Mouse (Mus musculus) spleen, adult 2 months (tissue): Measurements from ENCODE around the gene Fgfr2. TPM values are rescaled to one million over a fixed set of nuclear protein-coding genes. Genes with fewer than 3 reads are reported as not detected.

Experiments
- DNase-seq, 2 experiments: peaks; one replicate each; pipeline versions ENCODE4 v3.0.0 to v3.0.0-alpha.2; 2012 to 2021; ENCODE audit warnings: low spot score in 2 of 2, low read depth in 1 of 2
- H3K27ac ChIP-seq: fragments of 200-500 bp; 2 replicates; pipeline ENCODE4 v1.5.1; 2012; ENCODE audit warnings: low read length, inconsistent platforms; ENCODE audit not compliant: insufficient read depth
- H3K27me3 ChIP-seq: fragments of 200-500 bp; 2 replicates; pipeline ENCODE4 v1.6.1; 2012; ENCODE audit warnings: mild to moderate bottlenecking, moderate library complexity, low read length, inconsistent platforms; ENCODE audit not compliant: control insufficient read depth, insufficient read depth
- H3K36me3 ChIP-seq: fragments of 200-500 bp; 2 replicates; pipeline ENCODE4 v1.6.1; 2012; ENCODE audit warnings: mild to moderate bottlenecking, low read length, inconsistent platforms; ENCODE audit not compliant: control insufficient read depth, insufficient read depth
- H3K4me1 ChIP-seq: fragments of 200-500 bp; 2 replicates; pipeline ENCODE4 v1.6.1; 2011; ENCODE audit warnings: inconsistent platforms; ENCODE audit not compliant: control insufficient read depth, insufficient read depth, insufficient read length
- H3K4me3 ChIP-seq: fragments of 200-500 bp; 2 replicates; pipeline ENCODE4 v1.5.1; 2011; ENCODE audit warnings: mild to moderate bottlenecking, inconsistent platforms; ENCODE audit not compliant: insufficient read depth, insufficient read length; ENCODE audit errors: extremely low read depth
- CTCF ChIP-seq: fragments of 200-500 bp; IDR thresholded peaks from 2 replicates; pipeline ENCODE4 v1.5.1; 2011; ENCODE audit warnings: mild to moderate bottlenecking, inconsistent platforms; ENCODE audit not compliant: insufficient read depth, insufficient read length, insufficient replicate concordance; ENCODE audit errors: extremely low read depth
- POLR2A ChIP-seq: fragments of 200-500 bp; IDR thresholded peaks from 2 replicates; pipeline ENCODE4 v1.6.1; 2011; ENCODE audit warnings: low read depth, low read length, inconsistent platforms
- WGBS: fragments of 180-500 bp; shearing (Covaris S2); methylation state at CpG from one replicate; pipeline ENCODE4 v1.1.7; 2018; 5-methylcytosine and 5-hydroxymethylcytosine counted together
- polyA plus RNA-seq: library from polyadenylated mRNA; depleted of rRNA; stranded (reverse); fragments of >200 nt; gene quantifications from 2 replicates; pipeline ENCODE4 v1.2.3, GENCODE M21; 2012

Gene Fgfr2
- polyA plus RNA-seq, 1 experiment, result 1.6 TPM

DNA sequence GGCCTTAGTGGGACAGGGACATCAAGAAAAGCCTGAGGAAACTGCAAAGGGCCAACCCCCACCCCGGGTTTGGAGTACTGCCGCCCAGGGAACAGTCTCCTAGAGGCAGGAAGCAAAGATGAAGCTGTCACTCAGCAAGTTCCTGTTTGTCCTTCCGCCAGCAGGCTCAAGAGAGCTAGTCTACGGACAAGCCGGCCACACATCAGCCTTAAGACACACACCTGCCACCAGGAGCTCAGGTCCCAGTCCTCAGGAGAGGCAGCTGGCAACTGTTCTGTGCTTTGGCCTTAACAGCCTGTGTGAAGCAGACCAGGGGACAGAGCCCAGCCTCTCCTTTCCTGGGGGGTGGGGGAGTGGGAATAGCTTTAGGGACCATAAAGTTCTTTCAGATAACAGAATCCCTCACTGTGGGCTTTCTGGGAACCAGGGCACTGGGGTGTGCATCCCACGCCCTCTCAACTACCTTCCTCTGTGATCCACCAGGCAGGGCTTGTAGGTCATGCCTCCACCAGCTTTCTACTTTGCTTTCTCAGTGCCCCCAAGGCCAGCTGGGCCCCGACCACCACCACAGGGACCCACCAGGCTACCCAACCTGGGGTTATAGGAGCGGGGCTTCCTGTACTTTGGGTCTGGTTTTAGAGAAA lies 409.5 kb downstream of the Fgfr2 start:
- TF ChIP-seq POLR2A (no peak), CTCF (no peak)
- Histone ChIP-seq H3K27me3 (no peaks in the 10 kb centered on the region), H3K4me3 (no peak overlapping the region), H3K4me1 (peaks cover 36% of the 10 kb centered on the region), H3K36me3 (peaks cover 13% of the 10 kb centered on the region), H3K27ac (peak overlapping the region; percentile 80)
- WGBS, result 16% methylated on average over 8 of the region's 8 CpGs
- DNase-seq, result peak in 1 of 2 experiments; percentile 50

DNA sequence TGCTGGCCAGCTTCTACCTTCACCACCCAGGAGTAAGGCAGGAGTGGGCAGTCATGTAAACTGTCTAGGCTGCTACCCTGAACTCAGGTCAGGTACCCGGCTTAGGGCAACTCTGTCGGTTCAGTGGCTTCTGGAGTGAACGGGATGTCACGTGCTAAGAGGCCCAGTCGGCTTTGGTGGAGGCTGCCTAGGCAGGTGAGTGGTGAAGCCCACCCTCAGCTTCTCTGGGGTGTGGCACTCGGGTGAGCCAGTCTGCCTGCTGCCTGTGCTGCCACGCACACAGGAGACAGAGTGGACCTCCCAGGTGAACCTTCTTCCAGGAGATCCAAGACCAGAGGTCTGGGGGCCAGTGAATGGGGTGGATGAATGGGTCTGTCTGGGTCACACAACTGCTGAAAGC lies 410.2 kb downstream of the Fgfr2 start:
- Histone ChIP-seq H3K36me3 (peaks cover 13% of the 10 kb centered on the region), H3K27ac (peak overlapping the region; percentile 80), H3K4me3 (no peak overlapping the region), H3K4me1 (peaks cover 33% of the 10 kb centered on the region), H3K27me3 (no peaks in the 10 kb centered on the region)
- no peak for DNase-seq
- WGBS, result 65% methylated on average over 7 of the region's 7 CpGs
- no peak for TF ChIP-seq POLR2A
- TF ChIP-seq CTCF, result no peak

DNA sequence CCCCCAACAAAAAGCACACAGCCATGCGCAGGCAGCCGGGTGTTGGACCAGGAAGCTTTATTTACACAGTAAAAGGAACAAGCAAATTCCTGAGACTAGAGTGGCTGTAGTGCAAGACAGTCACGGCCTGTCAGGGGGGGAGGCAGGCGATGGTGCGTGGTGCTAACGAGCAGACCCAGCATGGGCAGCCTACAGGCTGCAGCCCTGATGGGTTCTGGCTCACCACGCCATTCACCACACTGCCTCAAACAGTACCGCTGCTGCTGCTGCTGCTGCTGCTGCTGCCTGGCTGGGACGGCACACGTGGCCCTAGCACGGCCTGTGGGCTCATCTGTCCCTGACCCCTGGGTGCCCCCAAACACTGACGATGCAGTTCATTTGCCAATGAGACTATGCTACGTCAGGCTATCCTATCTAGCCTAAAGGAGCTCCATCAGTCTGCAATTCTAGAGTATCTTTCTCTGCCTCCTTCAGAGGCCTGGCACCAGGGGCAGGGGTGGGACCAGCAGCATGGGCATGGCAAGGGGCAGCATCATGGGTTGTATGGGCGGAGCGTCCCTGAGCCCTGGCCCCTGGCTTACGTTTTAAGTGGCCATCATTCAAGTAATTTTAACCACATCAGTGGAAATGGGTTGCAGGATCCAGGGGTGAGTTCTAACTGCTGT lies 411.0 kb downstream of the Fgfr2 start:
- Histone ChIP-seq H3K27ac (peak overlapping the region; percentile 26; the same call in 1 of the 2 replicates), H3K4me3 (no peak overlapping the region), H3K27me3 (no peaks in the 10 kb centered on the region), H3K4me1 (peaks cover 27% of the 10 kb centered on the region), H3K36me3 (peaks cover 13% of the 10 kb centered on the region)
- no peak for DNase-seq
- TF ChIP-seq POLR2A (no peak), CTCF (no peak)
- WGBS, result 70% methylated on average over 16 of the region's 16 CpGs

DNA sequence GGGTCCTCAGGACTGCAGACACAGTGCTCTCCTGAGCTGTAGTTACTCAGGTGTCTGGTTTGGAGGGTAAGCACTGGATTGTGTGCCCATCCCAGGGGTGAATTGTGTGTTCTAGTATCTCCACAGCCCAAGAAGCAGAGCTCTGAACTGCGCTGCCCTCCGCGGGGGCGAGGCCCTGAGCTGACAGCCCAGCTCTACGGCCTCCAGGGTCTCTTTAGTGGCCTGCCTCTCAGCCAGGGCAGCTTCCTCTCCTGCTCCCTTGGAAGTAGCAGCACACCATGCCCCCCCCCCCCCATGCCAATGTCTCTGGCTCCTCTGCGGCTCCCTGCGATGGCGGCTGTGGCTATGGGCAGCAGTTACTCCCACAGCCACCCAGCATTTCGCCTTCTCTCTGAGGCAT lies 411.6 kb downstream of the Fgfr2 start:
- peaks cover 27% of the 10 kb centered on the region for H3K4me1 ChIP-seq
- H3K4me3 ChIP-seq, result no peak overlapping the region
- no peak overlapping the region for H3K27ac ChIP-seq
- TF ChIP-seq CTCF (no peak), POLR2A (no peak)
- DNase-seq, result no peak
- H3K27me3 ChIP-seq, result no peaks in the 10 kb centered on the region
- 94% methylated on average over 9 of the region's 9 CpGs for WGBS
- H3K36me3 ChIP-seq, result peaks cover 13% of the 10 kb centered on the region

DNA sequence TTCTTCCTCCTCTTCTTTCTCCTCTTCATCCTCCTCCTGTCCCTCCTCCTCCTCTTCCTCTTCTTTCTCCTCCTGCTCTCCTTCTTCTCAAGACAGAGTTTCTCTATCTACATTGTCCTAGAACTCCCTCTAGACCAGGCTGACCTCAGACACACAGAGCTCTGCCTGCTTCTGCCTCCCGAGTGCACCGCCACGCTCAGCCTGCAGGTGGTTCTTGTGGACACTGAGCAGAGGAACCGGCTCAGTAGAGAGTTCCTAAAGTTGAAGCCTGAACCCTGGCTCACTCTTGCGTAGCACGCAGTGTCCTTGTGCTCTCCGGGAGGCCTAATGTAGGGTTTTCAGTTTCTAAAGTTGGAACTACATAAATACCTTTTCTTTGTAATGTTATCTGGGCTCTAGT lies 418.0 kb downstream of the Fgfr2 start:
- 58% methylated on average over 7 of the region's 7 CpGs for WGBS
- no peaks in the 10 kb centered on the region for H3K36me3 ChIP-seq
- peak; percentile 21; the same call in 1 of the 2 replicates for TF ChIP-seq CTCF
- no peak for TF ChIP-seq POLR2A
- H3K27ac ChIP-seq, result no peak overlapping the region
- H3K4me3 ChIP-seq, result no peak overlapping the region
- no peak for DNase-seq
- H3K27me3 ChIP-seq, result no peaks in the 10 kb centered on the region
- peaks cover 24% of the 10 kb centered on the region; the same call in 1 of the 2 replicates for H3K4me1 ChIP-seq

GRCm38 (mm10) chr7:132704310-132704875 lies 418.8 kb downstream of the Fgfr2 start:
- no peaks in the 10 kb centered on the region for H3K27me3 ChIP-seq
- no peak for TF ChIP-seq POLR2A
- TF ChIP-seq CTCF, result no peak
- H3K4me1 ChIP-seq, result peaks cover 31% of the 10 kb centered on the region; the same call in 1 of the 2 replicates

More at GRCm38 (mm10) chr7:132704310-132704875, 418.8 kb downstream of the Fgfr2 start:
- Histone ChIP-seq H3K27ac (no peak overlapping the region), H3K36me3 (no peaks in the 10 kb centered on the region), H3K4me3 (no peak overlapping the region)
- no peak for DNase-seq
- 93% methylated on average over 8 of the region's 8 CpGs for WGBS
